Mouse (Mus musculus): ENCODE measurements around the gene Hist1h2bg. TPM values are rescaled to one million over a fixed set of nuclear protein-coding genes. Genes with fewer than 3 reads are reported as not detected.
"Not testable (repeated sequence)": the region's sequence is repeated elsewhere in the genome, so short reads cannot be mapped to it uniquely, and the experiment has no call there.

The Hist1h2bg gene
- polyA plus RNA-seq, 1 experiment from 2014 or later: 0.36 TPM

DNA sequence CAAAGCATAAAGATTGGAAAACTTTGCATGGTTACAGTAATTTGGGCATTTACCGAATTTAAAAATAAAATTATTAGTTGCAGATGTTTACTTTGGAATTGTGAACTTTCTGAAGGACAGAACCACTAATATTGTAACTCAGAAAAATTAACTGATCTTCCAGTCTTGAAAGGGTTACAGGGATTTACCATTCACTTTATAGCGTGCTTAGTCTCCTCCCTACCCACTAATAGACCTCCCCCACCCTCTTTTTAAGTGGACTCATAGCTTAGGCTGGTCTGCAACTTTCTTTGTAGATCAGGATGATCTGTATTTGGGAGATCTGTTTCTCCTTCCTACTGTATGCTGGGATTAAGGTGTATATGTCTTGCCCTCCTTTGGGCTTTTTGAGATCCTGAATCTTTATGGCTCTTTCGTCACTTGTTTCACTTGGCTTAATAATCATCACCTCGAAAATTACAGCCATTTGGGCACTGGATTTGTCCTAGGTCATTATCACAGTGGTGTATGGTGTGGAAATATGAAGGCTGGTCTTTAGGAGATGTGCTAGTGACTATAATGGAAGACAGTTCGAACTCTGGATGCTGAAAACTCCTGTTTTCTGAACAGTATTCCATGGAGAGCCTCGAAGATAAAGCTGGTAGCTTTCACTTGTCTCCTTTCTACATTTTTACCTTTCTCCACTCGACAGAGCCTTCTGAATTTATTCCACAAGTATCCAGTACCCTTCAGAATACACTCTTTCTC lies 34.9 kb upstream of the Hist1h2bg start:
- Histone ChIP-seq H3K27ac (ENCODE audit: low read length) (no peak overlapping the region), H3K27me3 (ENCODE audit: control insufficient read depth, insufficient read depth, low read depth, low read length) (no peaks in the 10 kb centered on the region), H3K36me3 (ENCODE audit: control insufficient read depth, insufficient read depth, low read length) (no peaks in the 10 kb centered on the region), H3K4me3 (ENCODE audit: low read depth, low read length) (no peak overlapping the region), H3K9me3 (replicated peaks; ENCODE audit: control insufficient read depth, low read length, poor library complexity, severe bottlenecking) (no peaks in the 10 kb centered on the region), H3K4me1 (ENCODE audit: control insufficient read depth, insufficient read depth, low read length) (peaks cover 27% of the 10 kb centered on the region), H3K9ac (ENCODE audit: low read depth, low read length) (no peak overlapping the region), H3K4me2 (ENCODE audit: low read length) (peak overlapping the region; percentile 17; the same call in 1 of the 2 replicates)
- no peak for ATAC-seq
- 19% methylated on average over 7 of the region's 7 CpGs for WGBS

DNA sequence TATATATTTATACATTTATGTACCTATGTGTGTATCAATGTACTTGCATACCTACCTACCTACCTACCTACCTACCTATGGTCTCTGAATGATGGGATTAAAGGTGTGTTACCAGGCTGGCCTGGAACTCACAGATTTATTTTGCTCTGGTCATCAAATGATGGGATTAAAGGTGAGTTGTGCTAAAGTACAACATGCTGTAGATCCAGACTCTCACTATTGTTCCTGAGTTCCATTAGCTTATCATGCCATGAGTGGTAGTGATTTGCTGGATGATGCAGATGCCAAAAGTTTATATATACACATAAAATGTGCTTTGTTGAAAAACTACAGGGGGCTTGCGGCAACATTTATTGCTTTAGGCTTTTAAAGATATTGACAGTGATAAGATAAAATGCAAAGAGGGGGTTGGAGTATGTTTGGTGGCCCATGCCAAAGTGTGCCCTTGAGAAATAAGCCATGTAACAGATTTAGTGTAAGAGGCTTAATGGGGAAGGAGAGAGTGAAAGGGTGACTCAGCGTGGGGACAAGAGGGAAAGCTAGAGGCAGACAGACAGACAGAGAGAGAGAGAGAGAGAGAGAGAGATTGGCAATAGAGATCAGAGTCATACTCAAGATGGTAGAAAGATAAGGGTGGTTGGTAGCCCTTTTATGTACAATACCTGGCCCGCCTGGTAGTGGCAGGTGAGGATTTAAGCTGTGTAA lies 34.0 kb upstream of the Hist1h2bg start:
- H3K27ac ChIP-seq (ENCODE audit: low read length): no peak overlapping the region
- no peak for ATAC-seq
- no peaks in the 10 kb centered on the region for H3K9me3 ChIP-seq (replicated peaks; ENCODE audit: control insufficient read depth, low read length, poor library complexity, severe bottlenecking)
- no peak overlapping the region for H3K4me3 ChIP-seq (ENCODE audit: low read depth, low read length)
- no peaks in the 10 kb centered on the region for H3K27me3 ChIP-seq (ENCODE audit: control insufficient read depth, insufficient read depth, low read depth, low read length)
- no peak overlapping the region for H3K4me2 ChIP-seq (ENCODE audit: low read length)
- no peaks in the 10 kb centered on the region for H3K36me3 ChIP-seq (ENCODE audit: control insufficient read depth, insufficient read depth, low read length)
- 79% methylated on average over 3 of the region's 3 CpGs for WGBS
- no peak overlapping the region for H3K9ac ChIP-seq (ENCODE audit: low read depth, low read length)
- H3K4me1 ChIP-seq (ENCODE audit: control insufficient read depth, insufficient read depth, low read length): peaks cover 23% of the 10 kb centered on the region

DNA sequence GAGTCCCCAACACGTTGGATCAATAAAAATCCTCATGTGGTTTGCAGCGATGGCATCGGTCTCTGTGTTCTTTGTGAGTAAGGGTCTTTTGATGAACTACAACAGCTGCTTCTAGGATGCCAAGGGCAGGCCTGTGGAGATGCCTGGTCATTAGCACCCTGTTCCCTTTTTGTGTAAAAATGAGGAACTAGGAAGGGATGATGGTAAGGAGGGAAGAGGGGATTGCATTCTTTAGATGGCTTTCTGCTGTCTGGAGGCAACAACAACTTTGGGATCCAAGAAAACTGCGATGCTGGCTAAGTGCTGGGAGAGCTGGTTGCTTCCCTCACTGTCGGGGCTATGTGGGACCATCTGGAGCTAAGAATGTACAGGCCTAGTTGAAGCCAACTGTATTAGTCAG lies 32.9 kb upstream of the Hist1h2bg start:
- H3K27ac ChIP-seq (ENCODE audit: low read length): no peak overlapping the region
- H3K4me2 ChIP-seq (ENCODE audit: low read length): no peak overlapping the region
- no peak overlapping the region for H3K9ac ChIP-seq (ENCODE audit: low read depth, low read length)
- no peaks in the 10 kb centered on the region for H3K36me3 ChIP-seq (ENCODE audit: control insufficient read depth, insufficient read depth, low read length)
- H3K4me1 ChIP-seq (ENCODE audit: control insufficient read depth, insufficient read depth, low read length): peaks cover 16% of the 10 kb centered on the region
- H3K9me3 ChIP-seq (replicated peaks; ENCODE audit: control insufficient read depth, low read length, poor library complexity, severe bottlenecking): no peaks in the 10 kb centered on the region
- no peak for ATAC-seq
- 79% methylated on average over 5 of the region's 5 CpGs for WGBS
- H3K27me3 ChIP-seq (ENCODE audit: control insufficient read depth, insufficient read depth, low read depth, low read length): no peaks in the 10 kb centered on the region
- H3K4me3 ChIP-seq (ENCODE audit: low read depth, low read length): no peak overlapping the region

DNA sequence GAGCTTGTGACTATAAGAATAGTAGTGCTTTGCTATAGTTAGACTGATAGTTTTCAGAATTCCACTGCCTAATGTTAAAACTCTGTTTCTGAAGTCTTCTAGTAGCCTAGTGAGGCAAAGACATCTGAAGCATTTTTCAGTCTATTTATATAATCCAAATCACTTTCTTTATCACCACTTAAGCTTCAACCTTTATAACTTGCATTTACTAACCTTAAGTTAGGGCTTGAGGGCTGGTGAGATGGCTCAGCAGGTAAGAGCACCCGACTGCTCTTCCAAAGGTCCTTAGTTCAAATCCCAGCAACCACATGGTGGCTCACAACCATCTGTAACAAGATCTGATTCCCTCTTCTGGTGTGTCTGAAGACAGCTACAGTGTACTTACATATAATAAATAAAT lies 31.4 kb upstream of the Hist1h2bg start:
- ATAC-seq; H3K4me3 ChIP-seq (ENCODE audit: low read depth, low read length); H3K9me3 ChIP-seq (replicated peaks; ENCODE audit: control insufficient read depth, low read length, poor library complexity, severe bottlenecking); H3K4me2 ChIP-seq (ENCODE audit: low read length); H3K27me3 ChIP-seq (ENCODE audit: control insufficient read depth, insufficient read depth, low read depth, low read length); H3K36me3 ChIP-seq (ENCODE audit: control insufficient read depth, insufficient read depth, low read length); H3K9ac ChIP-seq (ENCODE audit: low read depth, low read length); H3K4me1 ChIP-seq (ENCODE audit: control insufficient read depth, insufficient read depth, low read length); H3K27ac ChIP-seq (ENCODE audit: low read length): not testable (repeated sequence)
- WGBS: 80% methylated on average over 1 of the region's 1 CpGs

DNA sequence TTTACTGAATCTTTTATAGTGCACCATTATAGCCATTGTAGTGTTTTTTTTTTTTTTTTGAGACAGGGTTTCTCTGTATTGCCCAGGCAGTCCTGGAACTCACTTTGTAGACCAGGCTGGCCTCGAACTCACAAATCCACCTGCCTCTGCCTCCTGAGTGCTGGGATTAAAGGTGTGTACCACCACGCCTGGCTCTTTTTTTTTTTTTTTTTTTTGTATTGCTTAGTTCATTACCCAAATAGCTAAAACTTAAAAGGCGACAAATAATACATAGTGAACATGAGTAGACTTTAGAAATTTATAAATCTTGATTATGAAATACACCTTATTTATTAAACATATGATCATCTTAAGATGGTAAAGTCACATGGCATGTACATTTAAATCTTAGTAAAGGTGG lies 29.7 kb upstream of the Hist1h2bg start:
- H3K27ac ChIP-seq (ENCODE audit: low read length): no peak overlapping the region
- no peak overlapping the region for H3K9ac ChIP-seq (ENCODE audit: low read depth, low read length)
- no peaks in the 10 kb centered on the region for H3K36me3 ChIP-seq (ENCODE audit: control insufficient read depth, insufficient read depth, low read length)
- no peak overlapping the region for H3K4me2 ChIP-seq (ENCODE audit: low read length)
- peaks cover 6% of the 10 kb centered on the region for H3K4me1 ChIP-seq (ENCODE audit: control insufficient read depth, insufficient read depth, low read length)
- no peaks in the 10 kb centered on the region for H3K27me3 ChIP-seq (ENCODE audit: control insufficient read depth, insufficient read depth, low read depth, low read length)
- no peak for ATAC-seq
- no peak overlapping the region for H3K4me3 ChIP-seq (ENCODE audit: low read depth, low read length)
- H3K9me3 ChIP-seq (replicated peaks; ENCODE audit: control insufficient read depth, low read length, poor library complexity, severe bottlenecking): no peaks in the 10 kb centered on the region
- 93% methylated on average over 3 of the region's 3 CpGs for WGBS

DNA sequence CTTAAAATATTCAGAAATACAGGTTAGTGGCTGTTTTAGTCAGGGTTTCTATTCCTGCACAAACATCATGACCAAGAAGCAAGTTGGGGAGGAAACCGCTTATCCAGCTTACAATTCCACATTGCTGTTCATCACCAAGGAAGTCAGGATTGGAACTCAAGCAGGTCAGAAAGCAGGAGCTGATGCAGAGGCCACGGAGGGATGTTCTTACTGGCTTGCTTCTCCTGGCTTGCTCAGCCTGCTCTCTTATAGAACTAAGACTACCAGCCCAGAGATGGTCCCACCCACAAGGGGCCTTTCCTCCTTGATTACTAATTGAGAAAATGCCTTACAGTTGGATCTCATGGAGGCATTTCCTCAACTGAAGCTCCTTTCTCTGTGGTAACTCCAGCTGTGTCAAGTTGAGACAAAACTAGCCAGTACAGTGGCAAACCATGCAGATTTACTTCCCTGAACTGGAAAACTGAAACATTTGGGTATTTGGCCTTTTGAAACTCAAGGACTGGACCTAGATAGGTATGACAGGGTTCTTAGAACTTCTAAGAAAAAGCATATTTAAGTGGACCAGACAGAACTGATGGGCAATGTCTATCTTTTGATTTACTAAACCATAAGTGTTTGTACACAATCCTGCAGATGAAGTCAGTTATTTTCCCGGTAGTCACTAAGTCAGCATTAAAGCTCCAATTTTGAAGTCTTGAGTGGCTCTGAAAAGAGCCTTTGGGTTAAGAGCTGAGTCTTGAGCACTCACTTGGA lies 28.8 kb upstream of the Hist1h2bg start:
- H3K4me1 ChIP-seq (ENCODE audit: control insufficient read depth, insufficient read depth, low read length); H3K9me3 ChIP-seq (replicated peaks; ENCODE audit: control insufficient read depth, low read length, poor library complexity, severe bottlenecking); H3K27ac ChIP-seq (ENCODE audit: low read length); ATAC-seq; H3K27me3 ChIP-seq (ENCODE audit: control insufficient read depth, insufficient read depth, low read depth, low read length); H3K36me3 ChIP-seq (ENCODE audit: control insufficient read depth, insufficient read depth, low read length): not testable (repeated sequence)
- Histone ChIP-seq H3K4me3 (ENCODE audit: low read depth, low read length) (peak overlapping the region; percentile 44), H3K4me2 (ENCODE audit: low read length) (peak overlapping the region; percentile 83), H3K9ac (ENCODE audit: low read depth, low read length) (peak overlapping the region; percentile 49)
- WGBS: 5% methylated on average over 3 of the region's 3 CpGs

DNA sequence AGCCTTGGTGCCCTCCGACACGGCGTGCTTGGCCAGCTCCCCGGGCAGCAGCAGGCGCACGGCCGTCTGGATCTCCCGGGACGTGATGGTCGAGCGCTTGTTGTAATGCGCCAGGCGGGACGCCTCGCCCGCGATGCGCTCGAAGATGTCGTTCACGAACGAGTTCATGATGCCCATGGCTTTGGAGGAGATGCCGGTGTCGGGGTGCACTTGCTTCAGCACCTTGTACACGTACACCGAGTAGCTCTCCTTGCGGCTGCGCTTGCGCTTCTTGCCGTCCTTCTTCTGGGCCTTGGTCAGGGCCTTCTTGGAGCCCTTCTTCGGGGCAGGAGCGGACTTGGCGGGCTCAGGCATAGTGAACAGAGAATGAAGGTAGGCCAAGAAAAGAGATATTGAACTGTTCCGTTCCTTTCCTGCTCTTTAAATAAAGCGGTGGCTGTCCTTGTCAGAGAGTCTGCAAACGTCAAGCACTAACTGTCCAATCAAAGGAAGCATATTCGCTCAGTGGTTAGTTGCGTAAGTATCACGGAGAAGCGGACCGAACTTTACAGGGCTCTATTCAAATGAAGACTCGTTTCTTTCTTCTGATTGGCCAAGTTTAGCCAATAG lies 28.1 kb upstream of the Hist1h2bg start, which contains the start of gene Hist1h2bh:
Hist1h2bh (minus strand) TSS at position 394 of the 609 bp plus-strand sequence.
- H3K27me3 ChIP-seq (ENCODE audit: control insufficient read depth, insufficient read depth, low read depth, low read length); H3K9me3 ChIP-seq (replicated peaks; ENCODE audit: control insufficient read depth, low read length, poor library complexity, severe bottlenecking); H3K4me1 ChIP-seq (ENCODE audit: control insufficient read depth, insufficient read depth, low read length); H3K36me3 ChIP-seq (ENCODE audit: control insufficient read depth, insufficient read depth, low read length): not testable (repeated sequence)
- H3K27ac ChIP-seq (ENCODE audit: low read length): peak within 1 kb of the TSS; percentile 75
- ATAC-seq: peak; percentile 90
- H3K9ac ChIP-seq (ENCODE audit: low read depth, low read length): peak within 1 kb of the TSS; percentile 49
- H3K4me3 ChIP-seq (ENCODE audit: low read depth, low read length): peak within 1 kb of the TSS; percentile 48
- under 1% methylated on average over 27 of the region's 42 CpGs for WGBS
- peak within 1 kb of the TSS; percentile 83 for H3K4me2 ChIP-seq (ENCODE audit: low read length)

DNA sequence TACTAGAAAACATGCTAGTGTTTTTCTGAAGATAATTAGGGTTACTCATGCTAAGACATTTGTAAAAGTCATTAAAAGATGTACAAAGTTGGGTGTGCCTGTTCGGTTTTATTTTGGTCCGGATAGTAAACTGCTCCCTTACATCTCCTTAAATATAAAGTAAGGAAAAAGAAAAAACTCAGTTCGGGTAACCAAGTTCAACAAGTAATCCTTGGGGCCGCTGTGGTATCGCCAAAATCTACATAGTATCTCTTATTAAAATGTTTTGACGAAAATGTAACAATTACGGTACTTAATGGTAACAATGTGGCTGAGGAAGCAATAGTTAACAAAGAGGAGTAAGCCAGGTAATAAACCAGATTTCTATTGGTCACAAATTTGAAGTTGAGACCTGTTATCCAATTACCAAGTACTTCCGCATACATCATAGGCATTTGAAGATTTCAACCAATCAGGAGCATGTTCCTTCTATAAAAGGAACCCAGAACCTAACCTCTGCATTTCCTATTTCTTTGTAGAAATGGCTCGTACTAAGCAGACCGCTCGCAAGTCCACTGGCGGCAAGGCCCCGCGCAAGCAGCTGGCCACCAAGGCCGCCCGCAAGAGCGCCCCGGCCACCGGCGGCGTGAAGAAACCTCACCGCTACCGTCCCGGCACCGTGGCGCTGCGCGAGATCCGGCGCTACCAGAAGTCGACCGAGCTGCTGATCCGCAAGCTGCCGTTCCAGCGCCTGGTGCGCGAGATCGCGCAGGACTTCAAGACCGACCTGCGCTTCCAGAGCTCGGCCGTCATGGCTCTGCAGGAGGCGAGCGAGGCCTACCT lies 27.0 kb upstream of the Hist1h2bg start, which contains the start of gene Hist1h3f:
Hist1h3f (plus strand) TSS at position 88 of the 822 bp plus-strand sequence.
- Histone ChIP-seq H3K4me3 (ENCODE audit: low read depth, low read length) (peak within 1 kb of the TSS; percentile 48), H3K36me3 (ENCODE audit: control insufficient read depth, insufficient read depth, low read length) (no peaks in the 10 kb centered on the region), H3K4me1 (ENCODE audit: control insufficient read depth, insufficient read depth, low read length) (peaks cover 6% of the 10 kb centered on the region), H3K9me3 (replicated peaks; ENCODE audit: control insufficient read depth, low read length, poor library complexity, severe bottlenecking) (no peaks in the 10 kb centered on the region), H3K9ac (ENCODE audit: low read depth, low read length) (peak within 1 kb of the TSS; percentile 65), H3K27ac (ENCODE audit: low read length) (peak within 1 kb of the TSS; percentile 88), H3K4me2 (ENCODE audit: low read length) (peak within 1 kb of the TSS; percentile 83), H3K27me3 (ENCODE audit: control insufficient read depth, insufficient read depth, low read depth, low read length) (no peaks in the 10 kb centered on the region)
- under 1% methylated on average over 19 of the region's 45 CpGs for WGBS
- peak; percentile 96 for ATAC-seq
